Mouse (Mus musculus): ENCODE data around the gene Stard3.

The Stard3 gene

GRCm38 (mm10) chr11:98347385-98348082, 10.6 kb upstream of the Stard3 start:
- DNase-seq (ENCODE audit: low read depth, low spot score), result no peak

GRCm38 (mm10) chr11:98348083-98348961, 9.8 kb upstream of the Stard3 start, which contains the start of gene Ppp1r1b:
Ppp1r1b (plus strand) TSS chr11:98348404.
- no peak for DNase-seq (ENCODE audit: low read depth, low spot score)

- DNase-seq (ENCODE audit: low read depth, low spot score), result no peak
These were observed 8.9 kb upstream of the Stard3 start for GRCm38 (mm10) chr11:98349308-98349707.

- no peak for DNase-seq (ENCODE audit: low read depth, low spot score)
These were observed 5.7 kb upstream of the Stard3 start for GRCm38 (mm10) chr11:98352272-98352990.

GRCm38 (mm10) chr11:98353651-98354211, 4.4 kb upstream of the Stard3 start:
- DNase-seq (ENCODE audit: low read depth, low spot score), result no peak

GRCm38 (mm10) chr11:98354445-98354844, 3.7 kb upstream of the Stard3 start:
- DNase-seq (ENCODE audit: low read depth, low spot score), result no peak

DNA sequence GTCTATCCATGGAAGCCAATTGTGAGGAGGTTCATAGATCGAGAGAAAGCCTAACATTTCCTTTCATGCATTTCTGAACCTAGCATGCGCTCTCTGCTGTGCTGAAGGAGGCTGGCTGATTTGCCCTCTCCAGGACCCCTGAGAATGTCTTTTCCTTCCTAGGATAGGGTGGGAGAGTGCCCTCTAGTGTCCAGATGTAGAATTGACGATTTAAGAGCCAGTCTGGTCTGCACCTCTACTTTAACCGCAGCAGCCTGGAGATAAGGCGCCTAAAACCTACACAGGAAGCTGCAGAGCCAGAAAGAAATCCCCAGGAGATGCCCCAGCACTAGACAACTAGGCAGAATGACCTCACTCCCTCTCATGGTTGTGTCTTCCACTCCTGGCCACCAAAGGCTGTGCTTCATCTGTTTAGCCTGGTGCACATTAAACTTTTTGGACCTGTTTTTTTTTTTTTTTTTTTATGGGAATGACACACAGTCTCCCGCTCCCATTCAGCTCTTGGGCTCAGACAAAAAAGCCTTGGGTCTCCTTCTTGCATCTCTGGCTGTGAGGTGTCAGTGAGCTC, 2.4 kb upstream of the Stard3 start:
- DNase-seq (ENCODE audit: low read depth, low spot score), result no peak

GRCm38 (mm10) chr11:98356625-98357394, 1.4 kb upstream of the Stard3 start:
- DNase-seq (ENCODE audit: low read depth, low spot score), result no peak

DNA sequence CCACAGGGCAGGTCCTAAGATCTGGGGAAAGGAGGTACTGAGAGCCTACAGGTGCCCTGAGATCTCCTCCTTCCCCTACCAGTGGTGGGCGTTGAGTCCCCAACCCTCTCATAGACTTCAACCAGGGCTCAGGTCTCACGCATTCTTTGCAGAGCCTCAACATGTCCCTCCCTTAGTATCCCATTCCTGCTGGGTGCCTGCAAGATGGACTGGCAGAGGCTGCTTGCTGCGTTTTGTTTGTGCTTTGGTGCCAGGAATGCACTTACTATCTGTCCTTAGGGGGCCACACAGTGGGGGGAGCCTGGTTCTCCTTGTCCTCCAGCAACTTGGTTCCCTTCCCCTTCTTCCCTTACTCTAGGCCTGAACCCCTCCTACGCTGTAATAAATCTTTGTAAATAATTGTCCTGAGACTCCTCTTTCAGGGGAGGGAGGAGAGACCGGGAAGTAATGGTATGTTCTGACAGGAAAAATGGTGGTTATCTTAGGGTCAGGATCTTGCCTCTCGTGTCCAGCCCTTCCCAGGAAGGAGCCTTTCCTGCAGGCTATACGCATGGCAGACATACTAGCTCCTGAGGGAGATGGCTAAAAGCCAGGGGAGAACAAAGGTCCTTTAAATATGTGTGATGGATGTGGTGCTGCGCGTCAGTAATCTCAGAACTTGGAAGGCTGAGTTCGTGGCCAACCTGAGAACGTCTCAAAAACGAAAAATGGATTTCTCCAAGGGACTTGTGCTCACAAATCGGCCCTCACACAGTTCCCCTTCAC, 590 bp upstream of the Stard3 start:
- DNase-seq (ENCODE audit: low read depth, low spot score), result no peak

DNA sequence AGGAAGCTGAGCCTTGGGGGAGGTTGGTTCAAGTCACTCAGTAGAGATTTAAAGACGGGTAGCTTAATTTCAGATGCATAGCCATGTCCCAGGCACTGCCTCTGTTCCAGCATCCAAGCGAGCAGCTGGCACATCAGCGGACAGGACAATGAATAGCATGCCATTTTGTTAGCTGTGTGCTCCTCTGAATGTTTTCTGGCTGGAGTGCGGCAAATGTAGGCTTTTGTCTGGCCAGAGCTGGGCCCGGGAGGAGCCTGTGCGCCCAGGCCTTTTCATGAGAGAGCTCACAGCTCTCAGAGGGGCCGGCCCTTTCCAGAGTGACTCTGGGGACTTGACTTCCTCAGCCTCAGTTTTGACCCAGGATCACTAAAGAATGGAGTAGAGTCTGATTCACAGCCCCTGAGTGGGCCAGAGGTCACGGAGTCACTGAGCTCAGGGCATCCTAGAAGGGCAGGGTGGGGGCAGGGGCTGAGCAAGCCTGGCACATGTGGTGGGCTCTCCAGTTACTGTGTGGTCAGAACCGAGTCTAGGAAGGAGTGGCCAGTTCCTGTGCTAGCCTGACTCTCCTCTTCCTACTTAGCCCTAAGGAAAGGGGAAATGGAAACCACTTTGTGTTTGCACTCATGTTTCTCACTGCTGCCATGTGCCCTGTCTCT, 2.8 kb downstream of the Stard3 start:
- DNase-seq (ENCODE audit: low read depth, low spot score), result no peak

DNA sequence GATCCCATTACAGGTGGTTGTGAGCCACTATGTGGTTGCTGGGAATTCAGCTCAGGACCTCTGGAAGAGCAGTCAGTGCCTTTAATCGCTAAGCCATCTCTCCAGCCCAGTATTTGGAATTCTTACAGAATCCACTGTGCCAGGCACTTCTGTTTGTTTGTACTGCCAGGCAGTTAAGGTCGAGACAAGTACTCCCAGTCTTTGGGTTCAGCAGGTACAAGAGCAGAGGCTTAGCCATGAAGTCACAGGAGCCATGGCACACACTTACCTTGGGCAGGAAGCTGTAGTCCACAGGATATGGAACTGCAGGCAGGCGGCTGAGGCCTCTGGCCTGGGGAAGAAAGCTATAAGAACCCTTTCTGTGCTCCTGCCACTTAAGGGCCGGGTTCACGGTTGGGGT, 5.6 kb downstream of the Stard3 start:
- DNase-seq (ENCODE audit: low read depth, low spot score), result no peak

- no peak for DNase-seq (ENCODE audit: low read depth, low spot score)
These were observed 6.2 kb downstream of the Stard3 start for GRCm38 (mm10) chr11:98364410-98364809.

- no peak for DNase-seq (ENCODE audit: low read depth, low spot score)
These were observed 8.1 kb downstream of the Stard3 start for GRCm38 (mm10) chr11:98366290-98366689.

DNA sequence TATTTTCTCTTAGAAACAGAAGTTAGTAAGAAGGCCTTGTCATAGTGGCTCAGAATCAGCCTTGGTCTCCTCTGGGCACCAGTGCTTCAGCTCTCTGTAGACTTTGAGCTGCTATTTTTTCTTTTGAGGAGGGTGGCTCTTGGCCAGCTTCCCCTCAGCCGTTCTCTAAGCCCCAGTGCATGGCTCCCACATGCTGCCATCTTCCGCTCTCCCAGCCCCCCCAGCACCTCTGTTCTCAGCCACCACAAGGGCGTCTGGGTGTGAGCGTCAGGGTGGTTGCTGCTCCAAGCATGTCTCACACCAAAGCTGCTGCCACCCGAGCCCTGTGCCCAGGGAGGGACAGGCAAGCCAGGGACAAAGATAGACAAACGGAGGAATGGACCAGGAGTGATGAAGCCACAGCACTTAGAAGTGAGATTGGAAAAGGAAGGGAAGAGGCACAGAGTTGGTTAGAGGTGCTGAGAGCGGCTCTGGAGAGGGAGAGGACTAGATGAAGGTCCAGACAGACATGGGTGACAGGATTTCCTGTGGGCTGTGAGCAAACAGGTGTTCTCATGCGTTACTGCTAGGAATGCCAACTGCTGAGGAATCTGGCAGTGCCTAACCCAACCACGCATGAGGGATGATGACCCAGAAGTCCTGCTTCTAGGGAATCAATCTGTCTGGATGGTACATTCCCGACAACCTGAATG, 9.1 kb downstream of the Stard3 start:
- no peak for DNase-seq (ENCODE audit: low read depth, low spot score)

GRCm38 (mm10) chr11:98367863-98368186, 9.7 kb downstream of the Stard3 start:
- no peak for DNase-seq (ENCODE audit: low read depth, low spot score)

DNA sequence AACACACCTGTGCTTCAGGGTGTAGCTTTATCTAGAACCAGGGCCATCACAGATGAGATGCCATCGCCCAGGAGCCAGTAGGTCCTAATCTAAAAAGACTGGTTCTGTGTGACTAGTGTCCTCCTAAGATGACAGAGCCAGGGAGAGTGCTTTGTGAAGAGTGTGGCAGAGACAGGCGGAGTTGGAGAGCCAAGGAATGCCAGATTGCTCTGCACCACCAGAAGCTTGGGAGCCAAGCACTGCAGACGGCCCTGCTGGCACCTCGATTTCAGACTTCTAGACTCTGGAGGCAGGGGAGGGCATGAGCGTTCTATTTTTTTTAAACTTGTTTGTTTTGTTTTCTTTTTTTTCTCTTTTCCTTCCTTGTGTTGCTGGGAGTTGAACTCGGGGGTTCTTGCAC, 11.2 kb downstream of the Stard3 start:
- no peak for DNase-seq (ENCODE audit: low read depth, low spot score)

DNA sequence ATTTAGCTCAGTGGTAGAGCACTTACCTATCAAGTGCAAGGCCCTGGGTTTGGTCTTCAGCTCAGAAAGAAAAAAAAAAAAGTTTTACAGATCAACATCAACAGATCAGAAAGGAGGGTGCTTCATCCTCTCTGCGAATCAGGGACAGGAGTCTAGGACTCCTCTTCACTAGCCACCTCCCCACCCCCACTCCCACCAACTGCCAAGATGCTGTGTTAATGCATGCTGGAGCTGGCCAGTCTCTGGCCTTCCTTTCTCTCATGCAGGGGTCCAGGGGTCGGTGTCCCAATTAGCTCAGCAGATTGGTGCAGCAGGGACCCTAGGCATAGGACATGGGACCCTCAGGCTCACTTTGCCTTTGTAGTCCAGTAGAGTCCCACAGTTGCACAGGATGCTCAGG, 12.4 kb downstream of the Stard3 start:
- no peak for DNase-seq (ENCODE audit: low read depth, low spot score)

GRCm38 (mm10) chr11:98371556-98372240, 13.5 kb downstream of the Stard3 start:
- DNase-seq (ENCODE audit: low read depth, low spot score), result no peak

All from brain, embryonic 18.5 days (tissue).